Mouse (Mus musculus): ENCODE data around the gene Ifitm10. TPM values are rescaled to one million over a fixed set of nuclear protein-coding genes. Genes with fewer than 3 reads are reported as not detected.

Ifitm10 gene
- total RNA-seq, 2 experiments from 2014 or later, result 3.3 to 4.8 TPM

Other genes starting within 250 kb of the Ifitm10 start
- not detected for gene Gm39115, start 237.7 kb downstream of the Ifitm10 start, total RNA-seq (2021)
- not detected for gene Gm45337, start 229.1 kb downstream of the Ifitm10 start, total RNA-seq (2021)
- gene Gm29735, start 216.6 kb downstream of the Ifitm10 start, total RNA-seq (2021), result not detected
- gene Gm4553, start 208.0 kb downstream of the Ifitm10 start, total RNA-seq (2021), result not detected
- gene Krtap5-2, start 197.7 kb downstream of the Ifitm10 start, total RNA-seq (2021), result not detected
- gene Gm10153, start 183.4 kb downstream of the Ifitm10 start, total RNA-seq (2021), result not detected
- gene Krtap5-3, start 172.4 kb downstream of the Ifitm10 start, total RNA-seq (2021), result not detected
- not detected for gene Gm7579, start 161.9 kb downstream of the Ifitm10 start, total RNA-seq (2021)
- not detected for gene Krtap5-5, start 143.8 kb downstream of the Ifitm10 start, total RNA-seq (2021)
- gene Gm40460, start 132.7 kb downstream of the Ifitm10 start, total RNA-seq (2021), result not detected
- not detected for gene Gm2431, start 115.4 kb downstream of the Ifitm10 start, total RNA-seq (2021)
- not detected for gene Gm4559, start 99.4 kb downstream of the Ifitm10 start, total RNA-seq (2021)
- not detected for gene Krtap5-1, start 76.6 kb downstream of the Ifitm10 start, total RNA-seq (2021)
- not detected for gene Krtap5-4, start 70.2 kb downstream of the Ifitm10 start, total RNA-seq (2021)
- 1 to 10 TPM in 1 of 2 experiments, not detected in 1; 1.0 TPM for gene Gm49369, start 8.9 kb upstream of the Ifitm10 start, total RNA-seq (2021)
- gene Ctsd, start 14.3 kb upstream of the Ifitm10 start, total RNA-seq (2021), result 100 to 1,000 TPM; 249 to 254 TPM
- gene Syt8, start 61.1 kb upstream of the Ifitm10 start, total RNA-seq (2021), result under 1 TPM in 1 of 2 experiments, not detected in 1; 0.36 TPM
- over 10,000 TPM; 11,296 to 12,937 TPM for gene Tnni2, start 68.1 kb upstream of the Ifitm10 start, total RNA-seq (2021)
- 10 to 100 TPM; 14.4 to 24.4 TPM for gene Lsp1, start 87.1 kb upstream of the Ifitm10 start, total RNA-seq (2021)
- gene Tnnt3, start 125.1 kb upstream of the Ifitm10 start, total RNA-seq (2021), result over 10,000 TPM; 17,146 to 18,824 TPM
- gene Mrpl23, start 158.9 kb upstream of the Ifitm10 start, total RNA-seq (2021), result 1 to 10 TPM; 6.4 to 7.2 TPM